Mouse (Mus musculus): ENCODE results near the gene Atp6v0b.

Gene Atp6v0b

DNA sequence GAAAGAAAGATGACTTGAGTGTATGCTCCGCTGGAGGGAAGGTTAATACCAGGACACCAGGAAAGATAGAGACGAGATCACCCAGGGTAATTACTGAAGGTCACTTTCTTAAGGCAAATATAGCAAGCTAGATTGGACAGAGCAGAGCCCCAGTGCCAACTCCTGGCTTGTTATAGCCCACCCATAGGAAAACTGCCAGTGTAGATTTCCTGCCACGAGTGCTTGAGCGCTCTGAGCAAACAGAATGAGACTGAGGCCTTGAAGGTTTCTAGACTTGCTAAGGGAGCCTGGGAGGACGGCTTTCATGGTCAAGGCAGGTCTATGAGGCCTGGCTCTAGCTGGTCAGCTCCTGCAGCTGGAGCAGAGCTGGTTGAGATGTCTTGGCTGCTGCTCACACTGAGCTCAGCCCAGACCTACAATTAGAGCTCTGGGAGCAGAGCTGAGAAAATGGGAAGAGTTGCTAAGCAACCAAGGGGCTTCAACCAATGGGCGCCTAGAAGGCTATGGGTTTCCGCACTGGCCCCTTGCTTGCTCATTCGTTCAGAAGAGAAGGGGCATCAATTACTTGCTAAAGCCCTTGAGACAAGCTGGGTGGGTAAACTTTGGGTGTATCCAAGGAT is 21.8 kb upstream of the Atp6v0b start:
- DNase-seq (ENCODE audit: low read depth) = no peak

GRCm38 (mm10) chr4:117906196-117906595 is 19.1 kb upstream of the Atp6v0b start:
- DNase-seq (ENCODE audit: low read depth) = no peak

- no peak for DNase-seq (ENCODE audit: low read depth)
Observed at GRCm38 (mm10) chr4:117904761-117905160, 17.6 kb upstream of the Atp6v0b start.

DNA sequence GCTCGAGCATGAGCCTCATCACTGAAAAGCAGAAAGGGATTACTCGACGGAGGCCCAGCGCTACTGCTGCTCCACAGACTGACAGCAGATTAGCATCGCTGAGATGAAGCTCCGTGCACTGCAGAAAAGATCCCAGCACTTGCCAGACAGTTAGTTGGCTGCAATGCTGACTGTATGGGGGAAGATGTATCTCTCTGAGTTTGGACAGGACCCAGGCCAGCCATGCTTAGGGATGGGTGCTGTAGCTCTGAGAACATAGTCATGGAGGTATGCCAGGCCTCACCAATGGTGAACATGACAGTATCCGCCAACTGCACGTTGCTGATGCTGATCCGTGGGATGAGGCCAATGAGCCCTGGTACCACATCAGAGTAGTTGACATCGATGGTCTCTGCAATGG is 17.0 kb upstream of the Atp6v0b start:
- DNase-seq (ENCODE audit: low read depth) = no peak

- no peak for DNase-seq (ENCODE audit: low read depth)
Observed at GRCm38 (mm10) chr4:117898111-117898510, 11.0 kb upstream of the Atp6v0b start.

DNA sequence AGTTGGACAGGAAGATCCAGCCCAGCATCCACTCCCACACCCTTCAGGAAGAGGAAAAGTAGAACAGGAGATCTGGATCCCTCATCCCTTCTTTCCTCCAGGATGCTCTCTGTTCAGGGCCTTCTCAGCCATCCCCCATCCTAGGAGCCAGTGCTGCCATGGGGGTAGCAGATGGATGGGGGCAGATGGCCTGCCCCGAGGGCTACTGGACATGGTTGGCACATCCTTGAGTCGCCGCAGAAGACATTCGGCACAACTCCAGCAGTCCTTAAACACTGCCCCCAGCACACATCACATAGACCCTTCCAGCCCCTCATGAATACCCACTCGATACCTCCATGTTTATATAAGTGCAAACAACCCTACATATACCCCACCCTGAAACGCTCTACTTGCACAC is 8.9 kb upstream of the Atp6v0b start:
- DNase-seq (ENCODE audit: low read depth) = no peak

- no peak for DNase-seq (ENCODE audit: low read depth)
Observed at GRCm38 (mm10) chr4:117895339-117895738, 8.2 kb upstream of the Atp6v0b start.

DNA sequence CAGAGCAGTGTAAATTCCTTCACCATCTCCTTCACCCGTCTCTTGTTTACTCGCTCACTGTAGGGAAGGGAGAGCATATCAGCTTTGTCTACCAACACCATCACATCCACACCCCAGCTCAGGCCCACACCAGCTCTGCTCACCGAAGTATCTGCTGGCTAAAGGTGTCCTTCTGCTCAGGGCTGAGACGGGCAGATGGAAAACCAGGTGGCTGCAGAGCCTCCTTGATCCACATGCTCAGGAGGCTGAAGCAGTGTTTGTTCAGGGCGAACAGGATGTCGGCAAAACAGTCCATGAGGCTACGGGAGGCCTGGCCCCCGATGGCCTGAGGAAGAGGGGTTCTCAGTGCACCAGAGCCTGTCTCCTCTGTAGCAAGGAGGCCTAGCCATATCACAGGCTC is 7.5 kb upstream of the Atp6v0b start:
- no peak for DNase-seq (ENCODE audit: low read depth)

- DNase-seq (ENCODE audit: low read depth) = peak; percentile 61
Observed at GRCm38 (mm10) chr4:117893376-117893775, 6.2 kb upstream of the Atp6v0b start.

- peak; percentile 78 for DNase-seq (ENCODE audit: low read depth)
Observed at GRCm38 (mm10) chr4:117891738-117892161, 4.6 kb upstream of the Atp6v0b start, which contains the start of gene Dph2. Dph2 (minus strand) TSS chr4:117892032.

- DNase-seq (ENCODE audit: low read depth) = no peak
Observed at GRCm38 (mm10) chr4:117890750-117891149, 3.6 kb upstream of the Atp6v0b start.

GRCm38 (mm10) chr4:117890031-117890430 is 2.9 kb upstream of the Atp6v0b start:
- no peak for DNase-seq (ENCODE audit: low read depth)

DNA sequence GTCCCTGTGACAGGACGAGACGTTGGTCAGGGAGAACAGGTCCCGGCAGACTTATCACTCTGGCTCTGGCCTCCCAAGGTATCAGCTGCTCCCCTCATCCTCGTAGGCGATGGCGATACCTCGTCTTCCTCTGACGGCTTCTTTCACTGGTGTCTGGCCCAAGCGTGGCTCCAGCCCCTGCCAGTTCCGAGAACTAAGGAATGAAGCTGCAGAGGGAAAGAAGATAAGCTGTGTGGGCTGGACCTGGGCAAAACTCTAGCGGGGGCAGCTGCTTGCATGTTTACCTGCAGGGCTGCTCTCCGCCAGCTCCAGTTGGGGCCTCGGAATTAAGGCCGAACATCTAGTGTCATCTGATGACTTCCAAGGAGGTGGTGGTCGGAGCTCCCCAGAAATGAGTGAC is 2.3 kb upstream of the Atp6v0b start:
- no peak for DNase-seq (ENCODE audit: low read depth)

GRCm38 (mm10) chr4:117887920-117888319 is 787 bp upstream of the Atp6v0b start:
- no peak for DNase-seq (ENCODE audit: low read depth)

GRCm38 (mm10) chr4:117886644-117887043 is 489 bp downstream of the Atp6v0b start:
- no peak for DNase-seq (ENCODE audit: low read depth)

DNA sequence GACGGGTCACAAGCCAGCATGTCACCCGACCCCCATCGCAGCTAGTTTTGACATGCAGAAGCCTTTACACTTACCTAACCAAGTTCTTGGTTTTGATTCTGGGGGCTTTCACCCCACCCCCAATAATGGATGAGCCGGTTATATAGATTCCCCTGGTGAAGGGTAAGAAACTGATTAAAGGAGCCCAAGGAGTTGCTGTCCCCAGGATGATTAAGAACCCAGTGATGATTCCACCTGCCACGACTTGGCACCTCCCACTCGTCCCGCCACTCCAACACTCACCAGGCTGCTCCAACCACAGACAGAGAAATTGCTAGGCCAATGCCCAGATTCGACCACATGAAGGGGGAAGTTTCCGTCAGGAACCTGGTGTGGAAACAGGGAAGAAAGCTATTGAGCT is 1.1 kb downstream of the Atp6v0b start:
- no peak for DNase-seq (ENCODE audit: low read depth)

GRCm38 (mm10) chr4:117885093-117885492 is 2.0 kb downstream of the Atp6v0b start:
- no peak for DNase-seq (ENCODE audit: low read depth)

DNA sequence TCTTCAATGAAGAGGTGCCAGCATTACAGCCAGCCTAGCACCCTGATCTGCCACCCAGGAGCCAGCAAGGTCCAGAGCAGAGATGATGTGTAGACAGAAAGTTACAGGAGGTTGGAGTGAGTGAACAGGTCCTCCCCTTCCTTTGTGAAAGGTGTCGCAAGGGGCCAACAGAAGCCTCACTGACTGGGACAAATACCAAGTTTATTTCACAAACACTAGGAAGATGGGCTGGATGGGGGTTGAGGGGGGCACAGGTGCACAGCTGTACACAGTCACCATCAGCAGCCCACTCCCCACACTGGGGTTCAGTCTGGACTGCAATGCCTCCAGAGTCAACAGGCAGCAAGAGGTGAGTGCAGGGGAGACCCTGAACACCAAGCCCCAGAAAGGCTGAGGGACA is 3.0 kb downstream of the Atp6v0b start:
- DNase-seq (ENCODE audit: low read depth) = no peak

DNA sequence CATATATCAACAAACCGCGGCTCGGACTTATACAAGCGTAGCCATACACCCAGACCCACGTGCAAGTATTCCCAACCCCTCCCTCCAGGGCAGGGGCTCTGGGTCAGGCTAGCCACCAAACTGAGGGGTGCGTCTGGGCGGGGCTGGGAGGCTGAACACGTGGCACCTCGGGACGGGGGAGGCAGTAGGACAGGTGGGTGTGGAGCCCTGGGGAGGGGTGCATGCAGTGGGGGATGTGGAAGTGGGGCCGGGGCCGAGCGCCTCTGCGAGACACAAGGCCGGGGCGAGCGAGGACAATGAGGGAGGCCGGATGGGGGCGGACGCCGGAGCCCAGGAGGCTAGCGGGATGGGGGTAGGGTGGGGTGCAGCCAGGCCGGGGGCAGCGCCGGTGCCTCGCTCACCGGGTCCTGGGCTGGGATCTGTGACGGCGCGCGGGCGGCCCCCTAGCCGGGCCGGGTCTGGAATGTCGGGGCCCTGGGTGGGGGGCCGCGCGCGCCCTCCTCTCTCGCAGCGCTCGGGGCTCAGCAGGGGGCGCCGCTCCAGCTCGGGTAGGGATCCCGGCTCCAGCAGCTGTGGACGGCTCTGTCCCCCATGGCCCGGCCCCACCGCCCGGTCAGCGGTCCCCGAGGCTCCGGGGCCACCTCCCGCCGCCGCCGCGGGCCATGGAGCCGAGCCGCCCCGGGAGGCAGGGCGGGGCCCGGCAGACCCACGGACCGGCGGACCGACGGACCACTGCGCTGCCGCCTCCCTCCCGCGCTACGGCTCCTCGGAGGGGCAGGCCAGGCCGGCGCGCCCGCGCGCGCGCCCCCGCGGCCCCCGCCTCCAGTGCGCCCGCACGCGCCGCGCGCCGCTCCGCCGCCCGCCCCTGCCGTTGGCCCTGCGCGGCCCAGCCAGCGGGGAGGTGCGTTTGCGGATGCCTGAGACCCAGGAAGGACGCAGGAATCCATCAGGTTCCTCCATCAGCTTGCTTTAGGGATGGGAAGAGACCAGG is 4.1 kb downstream of the Atp6v0b start, which contains the start of gene B4galt2:
TSS of gene B4galt2 (minus strand) at position 787 of the 991 bp plus-strand sequence.
- DNase-seq (ENCODE audit: low read depth) = no peak

DNA sequence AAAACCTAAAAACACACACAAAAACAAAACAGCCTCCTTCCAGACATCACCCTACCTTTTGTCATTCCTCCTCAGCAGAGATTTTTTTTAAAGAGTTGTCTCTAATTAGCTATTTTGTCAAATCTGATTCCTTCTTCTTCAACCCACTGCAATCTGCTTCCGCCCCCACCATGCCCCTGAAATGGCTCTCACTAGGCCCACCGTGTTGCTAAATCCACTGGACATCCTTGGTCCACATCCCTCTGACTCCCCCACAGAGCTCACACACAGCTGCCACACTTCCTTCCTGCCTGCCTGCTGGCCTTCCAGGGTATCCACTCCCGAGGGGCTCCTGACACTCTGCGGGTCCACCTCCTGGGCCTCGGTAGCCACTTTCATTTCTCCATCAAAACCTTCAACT is 8.4 kb downstream of the Atp6v0b start:
- DNase-seq (ENCODE audit: low read depth) = no peak

DNA sequence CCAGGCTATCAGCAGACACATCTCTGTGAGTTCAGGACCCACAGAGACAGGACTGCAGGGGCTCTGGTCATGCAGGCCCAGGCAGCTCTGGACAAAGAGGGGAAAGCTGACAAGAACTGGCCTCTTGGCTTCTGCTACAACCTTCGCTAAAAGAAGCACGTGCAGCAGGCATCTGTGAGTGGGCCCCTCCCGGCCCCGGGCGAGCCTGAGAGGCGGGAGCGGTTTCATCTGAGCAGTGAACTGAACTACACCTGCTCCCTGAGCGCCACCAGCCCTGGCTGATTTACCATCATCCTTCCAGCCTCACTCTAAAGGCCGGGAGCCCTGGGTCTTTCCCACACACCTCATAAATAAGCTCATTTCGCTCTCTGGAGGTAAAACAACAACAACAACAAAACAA is 8.8 kb downstream of the Atp6v0b start:
- DNase-seq (ENCODE audit: low read depth) = no peak

GRCm38 (mm10) chr4:117873615-117874014 is 13.5 kb downstream of the Atp6v0b start:
- no peak for DNase-seq (ENCODE audit: low read depth)

GRCm38 (mm10) chr4:117872471-117872886 is 14.7 kb downstream of the Atp6v0b start, which contains the start of gene Ccdc24:
Ccdc24 (minus strand) TSS chr4:117872557.
- no peak for DNase-seq (ENCODE audit: low read depth)

Measured in c-Kit-positive CD71-negative TER-119-negative erythroid progenitor cells, embryonic 14.5 days (primary cell).